Mouse (Mus musculus): Measurements from ENCODE around the gene Kcnh2. TPM values are rescaled to one million over a fixed set of nuclear protein-coding genes. Genes with fewer than 3 reads are reported as not detected.

Gene Kcnh2
- polyA plus RNA-seq, 1 experiment from 2014 or later, result 2.7 TPM

GRCm38 (mm10) chr5:24353327-24353726, 1.9 kb upstream of the Kcnh2 start:
- ATAC-seq (ENCODE audit: low FRiP score, low read depth), result no peak
- Histone ChIP-seq H3K9ac (no peak overlapping the region), H3K36me3 (no peaks in the 10 kb centered on the region), H3K4me2 (replicated peaks) (peak overlapping the region; percentile 98), H3K27me3 (peaks cover 53% of the 10 kb centered on the region), H3K4me3 (no peak overlapping the region), H3K9me3 (no peaks in the 10 kb centered on the region), H3K4me1 (peaks cover 37% of the 10 kb centered on the region), H3K27ac (peak overlapping the region; percentile 63; the same call in 1 of the 2 replicates)
- 31% methylated on average over 4 of the region's 4 CpGs for WGBS

- Histone ChIP-seq H3K4me2 (replicated peaks) (peak overlapping the region; percentile 98), H3K27me3 (peaks cover 63% of the 10 kb centered on the region), H3K9me3 (no peaks in the 10 kb centered on the region), H3K9ac (peak overlapping the region; percentile 50; the same call in 1 of the 2 replicates), H3K4me3 (peak overlapping the region; percentile 66), H3K27ac (peak overlapping the region; percentile 63), H3K36me3 (no peaks in the 10 kb centered on the region), H3K4me1 (peaks cover 43% of the 10 kb centered on the region)
- peak; percentile 81 for ATAC-seq (ENCODE audit: low FRiP score, low read depth)
- WGBS, result 2% methylated on average over 24 of the region's 24 CpGs
Measured at GRCm38 (mm10) chr5:24352251-24352859, 951 bp upstream of the Kcnh2 start.

GRCm38 (mm10) chr5:24351701-24352171, 332 bp upstream of the Kcnh2 start:
- H3K36me3 ChIP-seq, result no peaks in the 10 kb centered on the region
- H3K27me3 ChIP-seq, result peaks cover 69% of the 10 kb centered on the region
- H3K4me1 ChIP-seq, result peaks cover 43% of the 10 kb centered on the region
- H3K4me2 ChIP-seq (replicated peaks), result peak overlapping the region; percentile 98
- H3K9ac ChIP-seq, result peak overlapping the region; percentile 70; the same call in 1 of the 2 replicates
- ATAC-seq (ENCODE audit: low FRiP score, low read depth), result peak; percentile 79
- no peaks in the 10 kb centered on the region for H3K9me3 ChIP-seq
- H3K27ac ChIP-seq, result peak overlapping the region; percentile 63; the same call in 1 of the 2 replicates
- H3K4me3 ChIP-seq, result peak overlapping the region; percentile 66
- under 1% methylated on average over 41 of the region's 41 CpGs for WGBS

- Histone ChIP-seq H3K9ac (peak overlapping the region; percentile 70), H3K4me1 (peaks cover 43% of the 10 kb centered on the region), H3K27me3 (peaks cover 80% of the 10 kb centered on the region), H3K4me3 (peak overlapping the region; percentile 66), H3K27ac (no peak overlapping the region), H3K9me3 (no peaks in the 10 kb centered on the region), H3K4me2 (replicated peaks) (peak overlapping the region; percentile 98), H3K36me3 (no peaks in the 10 kb centered on the region)
- ATAC-seq (ENCODE audit: low FRiP score, low read depth), result no peak
- 36% methylated on average over 15 of the region's 15 CpGs for WGBS
Measured at GRCm38 (mm10) chr5:24350531-24351250, 713 bp downstream of the Kcnh2 start.

GRCm38 (mm10) chr5:24350073-24350472, 1.3 kb downstream of the Kcnh2 start:
- no peak for ATAC-seq (ENCODE audit: low FRiP score, low read depth)
- WGBS, result 75% methylated on average over 3 of the region's 3 CpGs
- Histone ChIP-seq H3K27me3 (peaks cover 85% of the 10 kb centered on the region), H3K4me3 (peak overlapping the region; percentile 66; the same call in 1 of the 2 replicates), H3K4me1 (peaks cover 43% of the 10 kb centered on the region), H3K9me3 (no peaks in the 10 kb centered on the region), H3K36me3 (no peaks in the 10 kb centered on the region), H3K9ac (no peak overlapping the region), H3K4me2 (replicated peaks) (peak overlapping the region; percentile 98), H3K27ac (no peak overlapping the region)

GRCm38 (mm10) chr5:24348546-24348945, 2.9 kb downstream of the Kcnh2 start:
- Histone ChIP-seq H3K9me3 (no peaks in the 10 kb centered on the region), H3K4me2 (replicated peaks) (peak overlapping the region; percentile 79), H3K9ac (peak overlapping the region; percentile 15), H3K27ac (no peak overlapping the region), H3K4me3 (peak overlapping the region; percentile 45), H3K4me1 (peaks cover 53% of the 10 kb centered on the region), H3K36me3 (no peaks in the 10 kb centered on the region), H3K27me3 (peaks cover 81% of the 10 kb centered on the region)
- WGBS, result under 1% methylated on average over 24 of the region's 30 CpGs
- ATAC-seq (ENCODE audit: low FRiP score, low read depth), result no peak

GRCm38 (mm10) chr5:24348128-24348527, 3.3 kb downstream of the Kcnh2 start:
- H3K4me2 ChIP-seq (replicated peaks), result peak overlapping the region; percentile 79
- H3K36me3 ChIP-seq, result no peaks in the 10 kb centered on the region
- no peak overlapping the region for H3K27ac ChIP-seq
- peak overlapping the region; percentile 15 for H3K9ac ChIP-seq
- 0% methylated on average over 34 of the region's 41 CpGs for WGBS
- H3K9me3 ChIP-seq, result no peaks in the 10 kb centered on the region
- H3K4me3 ChIP-seq, result peak overlapping the region; percentile 45
- peaks cover 52% of the 10 kb centered on the region for H3K4me1 ChIP-seq
- peaks cover 78% of the 10 kb centered on the region for H3K27me3 ChIP-seq
- no peak for ATAC-seq (ENCODE audit: low FRiP score, low read depth)

GRCm38 (mm10) chr5:24347186-24347875, 4.1 kb downstream of the Kcnh2 start:
- Histone ChIP-seq H3K27ac (no peak overlapping the region), H3K4me1 (peaks cover 44% of the 10 kb centered on the region)
- WGBS, result 35% methylated on average over 7 of the region's 7 CpGs

GRCm38 (mm10) chr5:24346313-24346712, 5.1 kb downstream of the Kcnh2 start:
- no peak overlapping the region for H3K4me3 ChIP-seq
- H3K27me3 ChIP-seq, result peaks cover 68% of the 10 kb centered on the region
- H3K4me2 ChIP-seq (replicated peaks), result no peak overlapping the region
- H3K4me1 ChIP-seq, result peaks cover 37% of the 10 kb centered on the region
- no peaks in the 10 kb centered on the region for H3K36me3 ChIP-seq
- no peak for ATAC-seq (ENCODE audit: low FRiP score, low read depth)
- WGBS, result 85% methylated on average over 7 of the region's 7 CpGs
- H3K27ac ChIP-seq, result no peak overlapping the region
- H3K9me3 ChIP-seq, result no peaks in the 10 kb centered on the region
- no peak overlapping the region for H3K9ac ChIP-seq

More at GRCm38 (mm10) chr5:24347186-24347875, 4.1 kb downstream of the Kcnh2 start:
- no peak for ATAC-seq (ENCODE audit: low FRiP score, low read depth)
- Histone ChIP-seq H3K4me3 (no peak overlapping the region), H3K36me3 (no peaks in the 10 kb centered on the region), H3K9ac (no peak overlapping the region), H3K27me3 (peaks cover 70% of the 10 kb centered on the region), H3K4me2 (replicated peaks) (peak overlapping the region; percentile 79; the same call in 1 of the 2 replicates), H3K9me3 (no peaks in the 10 kb centered on the region)

GRCm38 (mm10) chr5:24344477-24345051, 6.8 kb downstream of the Kcnh2 start:
- ATAC-seq (ENCODE audit: low FRiP score, low read depth), result no peak
- Histone ChIP-seq H3K9me3 (no peaks in the 10 kb centered on the region), H3K4me1 (peaks cover 29% of the 10 kb centered on the region), H3K9ac (no peak overlapping the region), H3K4me3 (no peak overlapping the region), H3K4me2 (replicated peaks) (no peak overlapping the region), H3K36me3 (no peaks in the 10 kb centered on the region), H3K27ac (no peak overlapping the region), H3K27me3 (peaks cover 51% of the 10 kb centered on the region)
- 23% methylated on average over 12 of the region's 12 CpGs for WGBS

- WGBS, result 17% methylated on average over 2 of the region's 2 CpGs
- H3K9ac ChIP-seq, result no peak overlapping the region
Measured at GRCm38 (mm10) chr5:24343977-24344436, 7.4 kb downstream of the Kcnh2 start.

More at GRCm38 (mm10) chr5:24343977-24344436, 7.4 kb downstream of the Kcnh2 start:
- Histone ChIP-seq H3K27me3 (peaks cover 45% of the 10 kb centered on the region), H3K4me3 (no peak overlapping the region), H3K4me2 (replicated peaks) (no peak overlapping the region), H3K36me3 (no peaks in the 10 kb centered on the region), H3K4me1 (peaks cover 24% of the 10 kb centered on the region), H3K9me3 (no peaks in the 10 kb centered on the region), H3K27ac (no peak overlapping the region)
- no peak for ATAC-seq (ENCODE audit: low FRiP score, low read depth)

Measured in limb, embryonic 13.5 days (tissue).